Mouse (Mus musculus): ENCODE results near the gene Rnf220. TPM values are rescaled to one million over a fixed set of nuclear protein-coding genes. Genes with fewer than 3 reads are reported as not detected.

Gene Rnf220
- polyA plus RNA-seq, 1 experiment from 2014 or later: 73.4 TPM

- under 1% methylated on average over 17 of the region's 17 CpGs for WGBS
- no peaks in the 10 kb centered on the region for H3K36me3 ChIP-seq (ENCODE audit: control insufficient read depth, insufficient read depth, low read length)
These were observed 3.7 kb downstream of the Rnf220 start for GRCm38 (mm10) chr4:117493161-117493568.

GRCm38 (mm10) chr4:117491840-117492239, 5.0 kb downstream of the Rnf220 start:
- ATAC-seq (ENCODE audit: low read depth): no peak
- no peaks in the 10 kb centered on the region for H3K36me3 ChIP-seq (ENCODE audit: control insufficient read depth, insufficient read depth, low read length)
- peak overlapping the region; percentile 10; the same call in 1 of the 2 replicates for H3K4me3 ChIP-seq (ENCODE audit: low read depth, low read length)
- H3K27me3 ChIP-seq (ENCODE audit: control insufficient read depth, insufficient read depth, low read length): peaks cover 44% of the 10 kb centered on the region
- peak overlapping the region; percentile 24; the same call in 1 of the 2 replicates for H3K4me2 ChIP-seq (ENCODE audit: low read depth, low read length)
- no peak overlapping the region for H3K9ac ChIP-seq (replicated peaks; ENCODE audit: low read depth, low read length)
- 21% methylated on average over 6 of the region's 6 CpGs for WGBS
- peaks cover 8% of the 10 kb centered on the region; the same call in 1 of the 2 replicates for H3K4me1 ChIP-seq (ENCODE audit: control insufficient read depth, insufficient read depth, low read length)
- H3K9me3 ChIP-seq (ENCODE audit: control insufficient read depth, low read length): no peaks in the 10 kb centered on the region
- H3K27ac ChIP-seq (ENCODE audit: low read depth, low read length): no peak overlapping the region

More at GRCm38 (mm10) chr4:117493161-117493568, 3.7 kb downstream of the Rnf220 start:
- ATAC-seq (ENCODE audit: low read depth): no peak
- Histone ChIP-seq H3K9me3 (ENCODE audit: control insufficient read depth, low read length) (no peaks in the 10 kb centered on the region), H3K4me2 (ENCODE audit: low read depth, low read length) (peak overlapping the region; percentile 51), H3K27ac (ENCODE audit: low read depth, low read length) (0 out of 2 replicates have a peak overlapping the region, but pooled peaks have one; percentile 29), H3K4me3 (ENCODE audit: low read depth, low read length) (peak overlapping the region; percentile 8), H3K27me3 (ENCODE audit: control insufficient read depth, insufficient read depth, low read length) (peaks cover 43% of the 10 kb centered on the region), H3K9ac (replicated peaks; ENCODE audit: low read depth, low read length) (0 out of 2 replicates have a peak overlapping the region, but pooled peaks have one; percentile 32), H3K4me1 (ENCODE audit: control insufficient read depth, insufficient read depth, low read length) (peaks cover 8% of the 10 kb centered on the region; the same call in 1 of the 2 replicates)

GRCm38 (mm10) chr4:117489975-117490374, 6.9 kb downstream of the Rnf220 start:
- Histone ChIP-seq H3K27ac (ENCODE audit: low read depth, low read length) (no peak overlapping the region), H3K27me3 (ENCODE audit: control insufficient read depth, insufficient read depth, low read length) (peaks cover 51% of the 10 kb centered on the region), H3K9ac (replicated peaks; ENCODE audit: low read depth, low read length) (no peak overlapping the region), H3K4me1 (ENCODE audit: control insufficient read depth, insufficient read depth, low read length) (peaks cover 5% of the 10 kb centered on the region; the same call in 1 of the 2 replicates), H3K4me2 (ENCODE audit: low read depth, low read length) (no peak overlapping the region), H3K36me3 (ENCODE audit: control insufficient read depth, insufficient read depth, low read length) (no peaks in the 10 kb centered on the region), H3K4me3 (ENCODE audit: low read depth, low read length) (no peak overlapping the region), H3K9me3 (ENCODE audit: control insufficient read depth, low read length) (no peaks in the 10 kb centered on the region)
- ATAC-seq (ENCODE audit: low read depth): no peak
- 90% methylated on average over 14 of the region's 14 CpGs for WGBS

- no peak overlapping the region for H3K9ac ChIP-seq (replicated peaks; ENCODE audit: low read depth, low read length)
- H3K4me3 ChIP-seq (ENCODE audit: low read depth, low read length): no peak overlapping the region
- WGBS: 87% methylated on average over 9 of the region's 9 CpGs
- H3K27me3 ChIP-seq (ENCODE audit: control insufficient read depth, insufficient read depth, low read length): peaks cover 56% of the 10 kb centered on the region
- no peak overlapping the region for H3K4me2 ChIP-seq (ENCODE audit: low read depth, low read length)
- H3K36me3 ChIP-seq (ENCODE audit: control insufficient read depth, insufficient read depth, low read length): no peaks in the 10 kb centered on the region
- no peak for ATAC-seq (ENCODE audit: low read depth)
- no peaks in the 10 kb centered on the region for H3K9me3 ChIP-seq (ENCODE audit: control insufficient read depth, low read length)
- H3K27ac ChIP-seq (ENCODE audit: low read depth, low read length): no peak overlapping the region
- peaks cover 7% of the 10 kb centered on the region; the same call in 1 of the 2 replicates for H3K4me1 ChIP-seq (ENCODE audit: control insufficient read depth, insufficient read depth, low read length)
These were observed 7.3 kb downstream of the Rnf220 start for GRCm38 (mm10) chr4:117489566-117489965.

GRCm38 (mm10) chr4:117487471-117487870, 9.4 kb downstream of the Rnf220 start:
- ATAC-seq (ENCODE audit: low read depth): no peak
- no peak overlapping the region for H3K9ac ChIP-seq (replicated peaks; ENCODE audit: low read depth, low read length)
- peaks cover 7% of the 10 kb centered on the region; the same call in 1 of the 2 replicates for H3K4me1 ChIP-seq (ENCODE audit: control insufficient read depth, insufficient read depth, low read length)
- H3K9me3 ChIP-seq (ENCODE audit: control insufficient read depth, low read length): no peaks in the 10 kb centered on the region
- no peak overlapping the region for H3K4me3 ChIP-seq (ENCODE audit: low read depth, low read length)
- H3K27me3 ChIP-seq (ENCODE audit: control insufficient read depth, insufficient read depth, low read length): peaks cover 56% of the 10 kb centered on the region
- H3K4me2 ChIP-seq (ENCODE audit: low read depth, low read length): no peak overlapping the region
- H3K36me3 ChIP-seq (ENCODE audit: control insufficient read depth, insufficient read depth, low read length): no peaks in the 10 kb centered on the region
- WGBS: 36% methylated on average over 6 of the region's 6 CpGs
- H3K27ac ChIP-seq (ENCODE audit: low read depth, low read length): no peak overlapping the region

GRCm38 (mm10) chr4:117486188-117486587, 10.7 kb downstream of the Rnf220 start:
- Histone ChIP-seq H3K36me3 (ENCODE audit: control insufficient read depth, insufficient read depth, low read length) (no peaks in the 10 kb centered on the region), H3K4me1 (ENCODE audit: control insufficient read depth, insufficient read depth, low read length) (peaks cover 7% of the 10 kb centered on the region; the same call in 1 of the 2 replicates), H3K9me3 (ENCODE audit: control insufficient read depth, low read length) (no peaks in the 10 kb centered on the region), H3K4me2 (ENCODE audit: low read depth, low read length) (no peak overlapping the region), H3K27me3 (ENCODE audit: control insufficient read depth, insufficient read depth, low read length) (peaks cover 44% of the 10 kb centered on the region), H3K9ac (replicated peaks; ENCODE audit: low read depth, low read length) (no peak overlapping the region), H3K27ac (ENCODE audit: low read depth, low read length) (no peak overlapping the region), H3K4me3 (ENCODE audit: low read depth, low read length) (no peak overlapping the region)
- WGBS: 71% methylated on average over 7 of the region's 7 CpGs
- ATAC-seq (ENCODE audit: low read depth): no peak

- H3K9me3 ChIP-seq (ENCODE audit: control insufficient read depth, low read length): no peaks in the 10 kb centered on the region
- peak; percentile 73 for ATAC-seq (ENCODE audit: low read depth)
- H3K4me3 ChIP-seq (ENCODE audit: low read depth, low read length): peak overlapping the region; percentile 34; the same call in 1 of the 2 replicates
- H3K36me3 ChIP-seq (ENCODE audit: control insufficient read depth, insufficient read depth, low read length): no peaks in the 10 kb centered on the region
- WGBS: 27% methylated on average over 13 of the region's 13 CpGs
- peaks cover 10% of the 10 kb centered on the region; the same call in 1 of the 2 replicates for H3K4me1 ChIP-seq (ENCODE audit: control insufficient read depth, insufficient read depth, low read length)
- H3K9ac ChIP-seq (replicated peaks; ENCODE audit: low read depth, low read length): peak overlapping the region; percentile 41
- H3K27ac ChIP-seq (ENCODE audit: low read depth, low read length): peak overlapping the region; percentile 64; the same call in 1 of the 2 replicates
- peak overlapping the region; percentile 68 for H3K4me2 ChIP-seq (ENCODE audit: low read depth, low read length)
- H3K27me3 ChIP-seq (ENCODE audit: control insufficient read depth, insufficient read depth, low read length): peaks cover 35% of the 10 kb centered on the region
These were observed 11.6 kb downstream of the Rnf220 start for GRCm38 (mm10) chr4:117485045-117485780.

- peak; percentile 91 for ATAC-seq (ENCODE audit: low read depth)
- Histone ChIP-seq H3K27me3 (ENCODE audit: control insufficient read depth, insufficient read depth, low read length) (peaks cover 34% of the 10 kb centered on the region), H3K4me1 (ENCODE audit: control insufficient read depth, insufficient read depth, low read length) (peaks cover 13% of the 10 kb centered on the region; the same call in 1 of the 2 replicates)
These were observed 12.4 kb downstream of the Rnf220 start for GRCm38 (mm10) chr4:117484256-117485044.

More at GRCm38 (mm10) chr4:117484256-117485044, 12.4 kb downstream of the Rnf220 start:
- Histone ChIP-seq H3K27ac (ENCODE audit: low read depth, low read length) (peak overlapping the region; percentile 64; the same call in 1 of the 2 replicates), H3K9ac (replicated peaks; ENCODE audit: low read depth, low read length) (peak overlapping the region; percentile 41), H3K36me3 (ENCODE audit: control insufficient read depth, insufficient read depth, low read length) (no peaks in the 10 kb centered on the region), H3K4me3 (ENCODE audit: low read depth, low read length) (peak overlapping the region; percentile 34), H3K4me2 (ENCODE audit: low read depth, low read length) (peak overlapping the region; percentile 68), H3K9me3 (ENCODE audit: control insufficient read depth, low read length) (no peaks in the 10 kb centered on the region)
- under 1% methylated on average over 69 of the region's 69 CpGs for WGBS
